Mouse (Mus musculus) bone marrow macrophage, adult 2 months (primary cell): ENCODE data around the gene Rep15.

Experiments used
- CTCF ChIP-seq: IDR thresholded peaks from 2 replicates; pipeline ENCODE4 v1.5.1; 2012; ENCODE audit warnings: low read depth, mild to moderate bottlenecking, low read length, moderate library complexity
- POLR2A ChIP-seq: IDR thresholded peaks from 2 replicates; pipeline ENCODE4 v1.6.1; 2012; ENCODE audit warnings: mild to moderate bottlenecking, low read depth, low read length, borderline replicate concordance

GRCm38 (mm10) chr6:146984569-146984968, 47.8 kb upstream of the Rep15 start:
- no peak for TF ChIP-seq CTCF
- no peak for TF ChIP-seq POLR2A
